8 mouse cellular contexts compared by ENCODE assay signal in the genomic region with DNA sequence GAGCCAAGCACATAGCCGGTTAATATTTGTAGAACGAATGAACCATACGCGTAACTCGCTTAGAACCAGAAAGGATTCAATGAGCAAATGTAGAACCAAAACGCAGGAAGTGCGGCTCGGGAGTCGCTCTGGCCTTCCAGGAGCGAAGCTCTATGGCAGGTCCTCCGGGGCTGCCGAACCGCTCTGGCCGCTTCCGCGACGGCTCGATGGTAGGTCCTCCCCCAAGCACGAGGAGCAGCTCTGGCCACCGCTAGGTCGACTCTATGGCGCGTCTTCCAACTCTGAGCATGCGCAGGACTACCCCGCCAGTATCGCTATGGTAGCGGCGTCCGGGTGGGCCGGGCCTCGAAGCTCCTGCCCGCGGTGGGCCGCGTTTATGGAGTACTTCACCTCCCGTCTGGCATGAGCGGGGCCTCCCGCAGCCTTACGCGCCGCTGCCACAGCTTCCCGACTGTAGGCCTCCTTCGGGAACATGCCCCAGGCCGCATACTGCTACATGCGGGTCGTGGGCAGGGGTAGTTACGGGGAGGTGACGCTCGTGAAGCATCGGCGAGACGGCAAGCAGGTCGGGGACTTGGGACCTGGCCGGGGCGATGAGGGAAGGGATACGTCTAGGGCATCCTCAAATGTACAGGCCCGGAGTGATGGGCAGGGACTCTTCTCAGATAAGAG. TPM values are rescaled to one million over a fixed set of nuclear protein-coding genes. Genes with fewer than 3 reads are reported as not detected.
A peak's percentile ranks its signal among the peaks of the same experiment; 100 is the strongest.
DNase-seq lines count a peak whose midpoint lies in the region; ATAC-seq and TF ChIP-seq lines count a peak whose summit lies in the region.

A gene (plus strand): TSS at position 224 of the 672 bp plus-strand sequence.

- no peak for TF ChIP-seq EP300 in CH12.LX (IDR thresholded peaks at IDR 0.05; ENCODE audit: low read length)

- in situ Hi-C loops in CH12.LX (cut with MboI; ENCODE audit: low pct_ligation_motif_present, low pct_unique_long_range_greater_than_20kb, low sequenced_read_pairs): no loop called here

- no peaks in the 10 kb centered on the region for H3K9me3 ChIP-seq in CH12.LX (replicated peaks; ENCODE audit: low read length)
- no peaks in the 10 kb centered on the region for H3K9me3 ChIP-seq in forebrain, embryonic 11.5 days (ENCODE audit: control insufficient read depth, low read length)
- no peaks in the 10 kb centered on the region for H3K9me3 ChIP-seq in heart, embryonic 16.5 days (replicated peaks; ENCODE audit: control insufficient read depth, low read length)
- no peaks in the 10 kb centered on the region for H3K9me3 ChIP-seq in liver, embryonic 15.5 days (replicated peaks)
- no peaks in the 10 kb centered on the region for H3K9me3 ChIP-seq in neural tube, embryonic 12.5 days

- H3K36me3 ChIP-seq in CH12.LX (replicated peaks in 1 of 2; ENCODE audit: control insufficient read depth in 1 of 2, insufficient read depth in 1 of 2, low read length in 1 of 2): peaks cover 11 to 18% of the 10 kb centered on the region in 2 experiments
- H3K36me3 ChIP-seq in forebrain, embryonic 11.5 days (ENCODE audit: control insufficient read depth, insufficient read depth, low read length): no peaks in the 10 kb centered on the region; the same call in 1 of the 2 replicates
- no peaks in the 10 kb centered on the region for H3K36me3 ChIP-seq in heart, embryonic 16.5 days (ENCODE audit: control insufficient read depth, insufficient read depth)
- no peaks in the 10 kb centered on the region; the same call in 1 of the 2 replicates for H3K36me3 ChIP-seq in liver, embryonic 15.5 days (replicated peaks)
- peaks cover 7% of the 10 kb centered on the region; the same call in 1 of the 2 replicates for H3K36me3 ChIP-seq in neural tube, embryonic 12.5 days

- H3K4me3 ChIP-seq in CH12.LX (replicated peaks in 1 of 3; ENCODE audit: low read depth in 2 of 3, low read length in 2 of 3, poor library complexity in 1 of 3): peak within 1 kb of the TSS; percentile 56 to 94 (median 87)
- H3K4me3 ChIP-seq in forebrain, embryonic 11.5 days (ENCODE audit: low read depth, low read length): peak within 1 kb of the TSS; percentile 70
- peak within 1 kb of the TSS; percentile 91 for H3K4me3 ChIP-seq in heart, embryonic 16.5 days (ENCODE audit: low read length)
- H3K4me3 ChIP-seq in liver, embryonic 15.5 days (replicated peaks): peak within 1 kb of the TSS; percentile 73
- H3K4me3 ChIP-seq in neural tube, embryonic 12.5 days: peak within 1 kb of the TSS; percentile 66

- H3K4me1 ChIP-seq in CH12.LX (ENCODE audit: control insufficient read depth in 1 of 2, insufficient read depth in 2 of 2): peaks cover 2 to 22% of the 10 kb centered on the region in 2 experiments; a peak in 2 of 4 replicates
- peaks cover 2% of the 10 kb centered on the region; the same call in 1 of the 2 replicates for H3K4me1 ChIP-seq in forebrain, embryonic 11.5 days (replicated peaks; ENCODE audit: control insufficient read depth, insufficient read depth, low read length)
- peaks cover 8% of the 10 kb centered on the region for H3K4me1 ChIP-seq in heart, embryonic 16.5 days (ENCODE audit: control insufficient read depth, insufficient read depth, low read length)
- H3K4me1 ChIP-seq in liver, embryonic 15.5 days (replicated peaks): peaks cover 12% of the 10 kb centered on the region
- H3K4me1 ChIP-seq in neural tube, embryonic 12.5 days: peaks cover 6% of the 10 kb centered on the region

- WGBS in forebrain, embryonic 11.5 days: under 1% methylated on average over 57 of the region's 57 CpGs
- 0% methylated on average over 57 of the region's 57 CpGs for WGBS in heart, embryonic 16.5 days
- under 1% methylated on average over 57 of the region's 57 CpGs for WGBS in liver, embryonic 15.5 days (ENCODE audit: insufficient replicate concordance)
- under 1% methylated on average over 57 of the region's 57 CpGs for WGBS in neural tube, embryonic 12.5 days

- DNase-seq in CH12.LX (ENCODE audit: extremely low read depth): peak; percentile 97
- peak; percentile 87 for DNase-seq in c-Kit-positive CD71-positive TER-119-negative erythroid progenitor cells, embryonic 14.5 days (ENCODE audit: low read depth)
- peak; percentile 98 for DNase-seq in forebrain, embryonic 11.5 days (ENCODE audit: low spot score)
- DNase-seq in kidney, postnatal 36 days: peak; percentile 96 to 97
- peak; percentile 98 for DNase-seq in telencephalon, adult 2 months (ENCODE audit: low read depth, low spot score)

- no peak for TF ChIP-seq RAD21 in CH12.LX (IDR thresholded peaks at IDR 0.05; ENCODE audit: low read depth, low read length)

- peak within 1 kb of the TSS; percentile 79 for H3K4me2 ChIP-seq in CH12.LX (ENCODE audit: insufficient read depth, low read depth, poor library complexity, severe bottlenecking)
- peak within 1 kb of the TSS; percentile 66 for H3K4me2 ChIP-seq in forebrain, embryonic 11.5 days (ENCODE audit: low read depth, low read length, severe bottlenecking)
- H3K4me2 ChIP-seq in heart, embryonic 16.5 days (ENCODE audit: low read depth, low read length): peak within 1 kb of the TSS; percentile 89
- H3K4me2 ChIP-seq in liver, embryonic 15.5 days: peak within 1 kb of the TSS; percentile 90
- H3K4me2 ChIP-seq in neural tube, embryonic 12.5 days (replicated peaks): peak within 1 kb of the TSS; percentile 73

- ATAC-seq in forebrain, embryonic 11.5 days (replicated peaks; ENCODE audit: low FRiP score): peak; percentile 100
- peak; percentile 99 for ATAC-seq in heart, embryonic 16.5 days (replicated peaks; ENCODE audit: extremely low read depth, insufficient read depth, low FRiP score)
- ATAC-seq in liver, embryonic 15.5 days (ENCODE audit: insufficient read depth): peak; percentile 99
- peak; percentile 98 for ATAC-seq in neural tube, embryonic 12.5 days (ENCODE audit: low FRiP score, low read depth)

- H3K27me3 ChIP-seq in CH12.LX (replicated peaks): no peaks in the 10 kb centered on the region
- H3K27me3 ChIP-seq in forebrain, embryonic 11.5 days (ENCODE audit: control insufficient read depth, insufficient read depth, low read length): no peaks in the 10 kb centered on the region
- no peaks in the 10 kb centered on the region for H3K27me3 ChIP-seq in heart, embryonic 16.5 days (ENCODE audit: control insufficient read depth, insufficient read depth, low read length)
- H3K27me3 ChIP-seq in liver, embryonic 15.5 days: no peaks in the 10 kb centered on the region
- H3K27me3 ChIP-seq in neural tube, embryonic 12.5 days (replicated peaks): no peaks in the 10 kb centered on the region

- peak within 1 kb of the TSS; percentile 43; the same call in 1 of the 2 replicates for H3K27ac ChIP-seq in CH12.LX (ENCODE audit: insufficient read depth, low read depth)
- H3K27ac ChIP-seq in forebrain, embryonic 11.5 days (ENCODE audit: low read depth, low read length): no peak within 1 kb of the TSS
- H3K27ac ChIP-seq in heart, embryonic 16.5 days (ENCODE audit: low read length): peak within 1 kb of the TSS; percentile 54
- peak within 1 kb of the TSS; percentile 54 for H3K27ac ChIP-seq in liver, embryonic 15.5 days (replicated peaks)
- no peak within 1 kb of the TSS for H3K27ac ChIP-seq in neural tube, embryonic 12.5 days

- peak; percentile 88 for TF ChIP-seq POLR2A in CH12.LX (IDR thresholded peaks at IDR 0.05; ENCODE audit: low read depth, low read length)

- dilution Hi-C loops in CH12.LX (cut with MboI; ENCODE audit: extremely low pct_ligation_motif_present, extremely low pct_unique_long_range_greater_than_20kb, low sequenced_read_pairs): no loop called here

- no peak for TF ChIP-seq CTCF in CH12.LX (conservative IDR thresholded peaks at IDR 0.05 in 1 of 2, IDR thresholded peaks at IDR 0.05 in 1 of 2; ENCODE audit: low read depth in 2 of 2, low read length in 2 of 2)

- no peaks in the 10 kb centered on the region; the same call in 1 of the 2 replicates for H3K79me2 ChIP-seq in CH12.LX (replicated peaks; ENCODE audit: control insufficient read depth, extremely low read depth, insufficient read depth, poor library complexity, severe bottlenecking)

- peak within 1 kb of the TSS; percentile 72 for H3K9ac ChIP-seq in CH12.LX (ENCODE audit: insufficient read depth, low read depth)
- H3K9ac ChIP-seq in forebrain, embryonic 11.5 days (ENCODE audit: low read length): peak within 1 kb of the TSS; percentile 82
- peak within 1 kb of the TSS; percentile 90 for H3K9ac ChIP-seq in heart, embryonic 16.5 days (ENCODE audit: low read length)
- H3K9ac ChIP-seq in liver, embryonic 15.5 days: peak within 1 kb of the TSS; percentile 70
- peak within 1 kb of the TSS; percentile 69 for H3K9ac ChIP-seq in neural tube, embryonic 12.5 days

TF ChIP-seq in CH12.LX, 34 proteins besides CTCF, POLR2A, EP300 and RAD21 (continues in another document):
- TF ChIP-seq ETS1 (conservative IDR thresholded peaks at IDR 0.05; ENCODE audit: low read depth, low read length) (peak; percentile 49), USF1 (IDR thresholded peaks at IDR 0.05; ENCODE audit: low read depth, low read length) (no peak), E2F4 (IDR thresholded peaks at IDR 0.05; ENCODE audit: insufficient replicate concordance, low read depth, low read length) (no peak; the same call in 1 of the 2 replicates), MEF2A (IDR thresholded peaks at IDR 0.05; ENCODE audit: borderline replicate concordance, low read depth, low read length) (peak; percentile 76), ZMIZ1 (IDR thresholded peaks at IDR 0.05; ENCODE audit: low read depth, low read length) (peak; percentile 81), MAFK (IDR thresholded peaks at IDR 0.05; ENCODE audit: insufficient replicate concordance, low read length) (no peak), BHLHE40 (IDR thresholded peaks at IDR 0.05; ENCODE audit: low read depth, low read length) (0 out of 2 replicates have a peak, but pooled peaks have one; percentile 39), CHD2 (IDR thresholded peaks at IDR 0.05; ENCODE audit: low read length) (no peak), HCFC1 (IDR thresholded peaks at IDR 0.05; ENCODE audit: low read depth, low read length) (peak; percentile 91), GABPA (IDR thresholded peaks at IDR 0.05; ENCODE audit: insufficient replicate concordance, low read depth, low read length) (peak; percentile 89), NRF1 (IDR thresholded peaks at IDR 0.05; ENCODE audit: low read depth, low read length) (peak; percentile 99), SIN3A (IDR thresholded peaks at IDR 0.05; ENCODE audit: low read length) (peak; percentile 96), UBTF (IDR thresholded peaks at IDR 0.05; ENCODE audit: low read depth, low read length) (no peak), ZNF384 (IDR thresholded peaks at IDR 0.05; ENCODE audit: low read depth, low read length) (0 out of 2 replicates have a peak, but pooled peaks have one; percentile 19)

RNA-seq across cellular contexts. Expression of the gene that starts here (rescaled TPM):
- total RNA-seq in CH12.LX (2012; rRNA removed): 15.5 and 17.4 TPM in 2 replicates
- 17.1 and 17.5 TPM in 2 replicates for total RNA-seq in CH12.LX (2014; rRNA removed)
- polyA plus RNA-seq in CH12.LX (2012; ENCODE audit: insufficient read length, low read depth): 17.6 and 18.3 TPM in 2 replicates
- 22.4 and 24.4 TPM in 2 replicates for polyA plus RNA-seq in forebrain, embryonic 11.5 days (2014; fragmentation: Nextera tagmentation; extraction: Ambion mirVana)
- polyA plus RNA-seq in heart, embryonic 16.5 days (2015; fragmentation: Nextera tagmentation; extraction: Ambion mirVana): 5.6 and 7.2 TPM in 2 replicates
- polyA plus RNA-seq in liver, embryonic 15.5 days (2015; fragmentation: Nextera tagmentation; extraction: Ambion mirVana): 3.5 and 4.1 TPM in 2 replicates
- 17.7 and 19.3 TPM in 2 replicates for polyA plus RNA-seq in neural tube, embryonic 12.5 days (2016; fragmentation: Nextera tagmentation; extraction: Ambion mirVana)

Comparison
In these comparisons a context has a peak if more than half of its experiments do, and no peak if none do; other contexts are left out.
1. H3K27ac ChIP-seq: peak in CH12.LX (single experiment), heart, embryonic 16.5 days (single experiment) and liver, embryonic 15.5 days (single experiment); none in forebrain, embryonic 11.5 days (single experiment) and neural tube, embryonic 12.5 days (single experiment).
2. Peak in every context shown above with its lines, with median percentiles within 50 percentile points of each other: DNase-seq, H3K4me2 ChIP-seq, H3K4me3 ChIP-seq, H3K9ac ChIP-seq and ATAC-seq.